Mouse (Mus musculus) granulocyte monocyte progenitor cell, adult 5-6 weeks (primary cell): Measurements from ENCODE around the gene Tmem41a. TPM values are rescaled to one million over a fixed set of nuclear protein-coding genes. Genes with fewer than 3 reads are reported as not detected.

Experiments
- ATAC-seq: replicated peaks from 2 replicates; pipeline ENCODE4 v1.8.0; 2016; ENCODE audit warnings: mild to moderate bottlenecking, moderate TSS enrichment, inconsistent platforms; ENCODE audit not compliant: poor library complexity, severe bottlenecking
- total RNA-seq, 2 experiments: library from RNA; stranded (forward) in 1 of 2; stranded (reverse) in 1 of 2; fragments of 200-712, 200-1000 nt in 1 of 2; fragments of >200 nt in 1 of 2; fragmentation: Nextera tagmentation in 1 of 2; gene quantifications; 2 replicates each; pipeline ENCODE4 v1.2.3; 2014 to 2017

Gene Tmem41a
- total RNA-seq, 2 experiments from 2014 or later, result 11.0 to 24.7 TPM

- no peak for ATAC-seq
Observed at GRCm38 (mm10) chr16:21905996-21906395, 41.4 kb downstream of the Tmem41a start.

- ATAC-seq, result no peak
Observed at GRCm38 (mm10) chr16:21904636-21905035, 42.7 kb downstream of the Tmem41a start.

GRCm38 (mm10) chr16:21901286-21901685 is 46.1 kb downstream of the Tmem41a start:
- ATAC-seq, result no peak

GRCm38 (mm10) chr16:21893890-21894289 is 53.5 kb downstream of the Tmem41a start:
- no peak for ATAC-seq

GRCm38 (mm10) chr16:21887601-21888000 is 59.8 kb downstream of the Tmem41a start:
- ATAC-seq, result no peak

Other genes with a start within 250 kb of the Tmem41a start
- 1.8 and 5.1 TPM in 2 replicates for gene Ehhadh, start 159.7 kb downstream of the Tmem41a start, total RNA-seq (2014; fragmentation: Nextera tagmentation)
- gene Ehhadh, start 159.7 kb downstream of the Tmem41a start, total RNA-seq (2017), result 2.2 and 2.8 TPM in 2 replicates
- gene Map3k13, start 153.2 kb downstream of the Tmem41a start, total RNA-seq (2014; fragmentation: Nextera tagmentation), result 0.64 TPM in 1 of 2 replicates, not detected in the other
- gene Map3k13, start 153.2 kb downstream of the Tmem41a start, total RNA-seq (2017), result 0.22 TPM in 1 of 2 replicates, not detected in the other
- 0.53 TPM in 1 of 2 replicates, not detected in the other for gene Liph, start 48.1 kb upstream of the Tmem41a start, total RNA-seq (2014; fragmentation: Nextera tagmentation)
- gene Liph, start 48.1 kb upstream of the Tmem41a start, total RNA-seq (2017), result not detected in 2 replicates
- 37.0 and 40.1 TPM in 2 replicates for gene Senp2, start 61.9 kb upstream of the Tmem41a start, total RNA-seq (2014; fragmentation: Nextera tagmentation)
- 30.1 and 44.9 TPM in 2 replicates for gene Senp2, start 61.9 kb upstream of the Tmem41a start, total RNA-seq (2017)
- gene Igf2bp2, start 215.7 kb upstream of the Tmem41a start, total RNA-seq (2014; fragmentation: Nextera tagmentation), result 2.4 and 3.2 TPM in 2 replicates
- 1.6 and 3.2 TPM in 2 replicates for gene Igf2bp2, start 215.7 kb upstream of the Tmem41a start, total RNA-seq (2017)